Mouse (Mus musculus): ENCODE measurements around the gene Lat.
A peak's percentile ranks its signal among the peaks of the same experiment; 100 is the strongest.
"Not testable (repeated sequence)": the region's sequence is repeated elsewhere in the genome, so short reads cannot be mapped to it uniquely, and the experiment has no call there.

Gene Lat

GRCm38 (mm10) chr7:126369393-126369792, at the start of gene Lat:
Gene Lat (minus strand): TSS chr7:126369570.
- DNase-seq = peak; percentile 39 to 59

- no peak for DNase-seq
These were observed 49.1 kb upstream of the Lat start for GRCm38 (mm10) chr7:126418496-126418895.

DNA sequence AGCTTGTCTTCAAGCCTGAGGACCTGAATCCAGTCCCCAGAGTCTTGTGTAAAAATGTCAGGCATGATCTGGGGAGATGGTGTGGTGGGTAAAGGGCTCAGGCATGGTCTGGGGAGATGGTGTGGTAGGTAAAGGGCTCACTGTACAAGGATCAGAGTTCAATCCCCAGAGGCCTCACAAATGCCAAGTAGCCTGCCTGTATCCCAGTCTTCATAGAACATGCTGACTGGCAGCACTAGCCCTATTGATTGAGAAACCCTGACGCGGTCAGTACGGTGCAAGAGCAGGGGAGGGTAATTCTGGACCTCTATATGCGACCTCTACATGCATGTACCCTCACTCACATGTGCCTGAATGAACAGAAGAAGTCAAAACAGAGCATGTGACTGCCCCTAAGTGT, 48.2 kb upstream of the Lat start:
- DNase-seq = no peak

GRCm38 (mm10) chr7:126417045-126417444, 47.7 kb upstream of the Lat start:
- DNase-seq = no peak

DNA sequence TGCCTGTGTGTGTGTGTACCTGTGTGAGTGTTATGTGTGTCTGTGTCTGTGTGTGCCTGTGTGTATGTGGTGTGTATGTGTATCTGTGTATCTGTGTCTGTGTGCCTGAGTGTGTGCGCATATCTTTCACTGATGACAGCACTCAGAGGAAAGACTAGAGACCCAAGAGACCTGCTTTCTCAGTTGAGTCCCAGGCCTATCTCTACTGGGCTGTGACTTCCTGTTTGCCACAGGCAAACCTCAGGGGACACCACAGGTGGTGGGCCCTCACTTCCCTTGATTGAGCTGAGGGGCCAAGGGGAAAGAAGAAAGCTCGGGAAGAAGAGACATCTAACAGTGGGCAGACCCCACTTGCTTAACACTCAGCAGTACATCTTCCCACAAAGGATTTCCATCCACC, 47.2 kb upstream of the Lat start:
- no peak for DNase-seq

DNA sequence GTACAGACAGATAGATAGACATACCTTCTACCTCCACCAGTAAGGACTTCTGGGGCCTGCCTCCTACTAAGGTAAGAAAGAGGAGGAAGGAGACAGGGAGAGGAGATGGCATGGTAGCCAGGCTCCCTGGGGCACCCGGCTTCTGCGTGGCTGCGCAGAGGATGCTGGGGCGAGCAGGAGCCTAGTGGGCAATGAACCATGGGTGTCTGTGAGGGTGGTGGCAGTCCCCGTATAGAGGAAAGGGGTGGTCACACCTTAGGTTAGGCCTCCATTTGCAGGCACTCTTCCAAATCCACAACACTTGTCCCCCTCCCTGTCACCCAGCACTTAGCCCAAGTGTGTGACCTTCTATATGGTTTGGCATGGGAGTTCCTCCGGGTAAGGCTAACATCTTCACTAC, 45.4 kb upstream of the Lat start, which contains the start of gene Cd19:
TSS of gene Cd19 (minus strand) at position 165 of the 400 bp plus-strand sequence.
- DNase-seq = no peak

DNA sequence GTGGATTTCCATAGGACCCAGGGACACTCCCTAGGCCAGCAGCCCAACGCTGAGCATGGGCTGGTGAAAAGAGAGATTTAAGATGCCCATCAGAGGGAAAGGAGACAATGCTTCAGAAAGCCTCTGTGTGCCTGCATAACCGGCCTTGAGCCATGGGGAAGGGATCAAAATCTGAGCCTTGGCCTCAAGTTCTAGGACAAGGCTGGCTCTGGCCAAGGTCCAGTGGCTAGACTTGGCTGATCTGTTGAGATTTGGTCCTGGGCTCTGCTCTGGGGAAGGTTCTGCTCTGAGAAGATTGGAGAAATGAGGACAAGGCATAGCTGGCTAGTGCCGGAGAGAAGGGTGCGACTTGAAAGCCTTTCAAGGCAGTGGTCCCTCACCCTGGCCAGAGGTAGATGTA, 41.7 kb upstream of the Lat start:
- no peak for DNase-seq

- no peak for DNase-seq
These were observed 39.3 kb upstream of the Lat start for GRCm38 (mm10) chr7:126408686-126409085.

DNA sequence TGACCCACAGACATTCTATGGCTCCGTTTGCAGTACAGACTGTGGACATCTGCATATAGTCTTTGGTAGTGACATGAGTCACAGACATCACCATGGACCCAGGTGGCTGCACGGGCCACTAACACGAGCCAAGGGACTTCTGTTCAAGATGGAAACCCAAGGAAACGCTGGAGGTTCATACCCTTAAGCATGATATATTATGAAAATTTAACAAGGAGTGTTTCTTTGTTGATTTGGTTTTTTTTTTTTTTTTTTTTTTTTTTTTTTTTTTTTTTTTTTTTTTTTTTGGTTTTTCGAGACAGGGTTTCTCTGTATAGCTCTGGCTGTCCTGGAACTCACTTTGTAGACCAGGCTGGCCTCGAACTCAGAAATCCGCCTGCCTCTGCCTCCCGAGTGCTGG, 33.1 kb upstream of the Lat start:
- DNase-seq = not testable (repeated sequence)

DNA sequence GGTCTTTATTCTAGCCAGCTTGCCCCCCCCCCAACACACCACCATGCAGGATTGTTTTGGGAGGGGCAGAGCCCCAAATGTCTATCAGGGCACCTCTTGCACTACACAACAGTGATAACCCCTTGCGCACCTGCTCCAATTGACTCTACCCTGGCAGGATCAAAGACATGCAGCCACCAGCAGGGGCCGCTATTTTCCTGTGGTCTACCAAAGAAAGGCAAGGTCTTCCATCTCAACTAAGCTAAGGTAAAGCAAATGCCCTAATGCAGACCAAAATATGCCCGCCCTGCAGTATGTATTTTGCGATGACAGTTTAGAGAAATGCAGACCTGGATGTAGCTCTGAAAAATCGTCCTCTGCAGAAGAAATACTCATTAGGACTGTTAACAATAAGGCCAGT, 30.2 kb upstream of the Lat start:
- DNase-seq = peak; percentile 73 to 88

DNA sequence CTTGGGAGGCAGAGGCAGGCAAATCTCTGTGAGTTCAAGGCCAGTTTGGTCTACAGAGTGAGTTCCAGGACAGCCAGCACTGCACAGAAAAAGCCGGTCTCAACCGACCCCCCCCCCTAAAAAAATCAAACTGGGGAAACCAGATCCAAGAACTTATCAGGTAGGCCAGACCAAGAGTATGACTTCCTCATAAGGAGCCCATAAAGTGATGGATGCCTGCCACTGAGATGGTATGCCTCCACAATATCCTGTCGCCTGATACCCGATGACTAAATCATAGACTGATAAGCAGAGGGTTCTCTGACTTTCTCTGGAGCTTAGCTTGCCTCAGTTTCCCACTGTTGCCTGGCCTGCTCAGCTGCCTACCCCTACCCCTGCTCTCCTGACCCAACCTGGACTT, 28.5 kb upstream of the Lat start:
- no peak for DNase-seq

DNA sequence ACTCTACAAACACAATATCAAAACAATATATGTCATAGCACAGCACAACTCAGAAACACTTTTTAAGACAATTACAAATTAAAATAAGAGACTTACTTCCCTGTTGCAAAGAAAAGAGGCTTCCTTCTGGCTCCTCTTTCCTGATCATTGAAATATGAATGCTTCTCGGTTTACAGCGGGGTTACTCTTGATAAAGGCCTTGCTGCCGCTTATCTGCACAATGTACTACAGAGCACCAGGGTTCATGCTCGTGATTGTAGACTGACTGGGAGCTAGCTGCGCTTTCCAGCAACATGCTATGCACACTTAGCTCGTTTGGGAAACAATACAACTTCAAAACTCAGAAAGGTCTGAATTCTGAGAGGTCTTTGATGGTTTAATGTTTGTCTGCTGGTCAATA, 27.9 kb upstream of the Lat start:
- DNase-seq = no peak

DNA sequence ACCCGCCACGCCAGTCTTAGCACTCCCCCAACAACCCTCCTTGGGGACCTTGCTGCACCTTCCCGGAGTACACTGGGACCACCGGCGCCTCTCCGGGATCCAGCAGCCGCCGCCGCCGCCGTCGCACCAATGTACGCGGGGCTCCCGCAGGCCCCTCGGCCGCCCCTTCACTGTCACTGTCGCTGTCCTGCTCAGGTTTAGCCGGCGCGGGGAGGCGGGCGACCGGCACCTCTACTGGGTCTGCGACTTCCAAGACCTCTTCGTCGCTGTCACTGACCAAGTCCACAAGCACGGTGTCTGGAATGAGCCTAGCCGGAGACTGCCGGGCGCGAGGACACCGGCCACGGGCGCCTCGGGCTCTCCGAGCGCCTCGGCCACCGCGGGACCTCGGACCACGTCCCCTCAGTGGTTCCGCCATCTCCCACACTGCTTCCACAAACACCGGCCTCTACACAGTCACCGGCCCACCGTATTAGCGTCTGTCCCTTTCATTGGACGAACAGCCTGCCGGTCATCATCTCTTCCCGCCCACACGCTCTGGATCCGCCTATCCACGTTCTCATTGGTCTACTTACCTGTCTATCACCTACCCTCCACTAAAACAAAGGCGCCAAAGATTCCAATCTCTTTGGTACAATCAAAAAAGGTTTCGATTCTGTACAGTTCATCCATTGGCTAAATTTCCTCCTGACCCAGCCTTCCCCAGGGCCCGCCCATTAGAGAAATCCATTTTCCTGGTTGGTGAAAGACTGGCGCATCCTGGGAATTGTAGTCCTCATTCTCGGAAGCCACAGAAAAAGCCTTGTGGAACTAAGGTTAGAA, 27.1 kb upstream of the Lat start, which contains the start of gene Nfatc2ip:
TSS of gene Nfatc2ip (minus strand) at position 440 of the 822 bp plus-strand sequence.
- DNase-seq = peak; percentile 95 to 96

- not testable (repeated sequence) for DNase-seq
These were observed 22.9 kb upstream of the Lat start for GRCm38 (mm10) chr7:126392086-126392884.

DNA sequence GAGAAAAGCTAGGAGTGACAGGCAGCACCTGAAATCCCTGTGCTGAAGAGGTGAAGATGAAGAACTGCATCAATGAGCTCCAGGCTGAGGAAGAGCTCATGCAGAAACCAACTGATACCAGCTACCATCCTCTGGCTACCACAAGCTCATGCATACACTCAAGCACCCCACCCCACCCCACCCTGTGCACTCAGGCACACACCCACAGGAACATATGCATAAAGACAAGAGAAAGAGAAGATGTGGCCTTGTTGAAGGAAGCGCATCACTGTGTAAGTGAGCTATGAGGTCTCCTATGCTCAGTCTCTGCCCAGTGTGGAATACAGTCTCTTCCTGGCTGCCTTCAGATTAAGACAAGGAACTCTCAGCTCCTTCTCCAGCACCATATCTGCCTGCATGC, 18.8 kb upstream of the Lat start:
- DNase-seq = no peak

GRCm38 (mm10) chr7:126383565-126383964, 14.2 kb upstream of the Lat start:
- DNase-seq = no peak

- DNase-seq = peak; percentile 95 to 96
These were observed 8.1 kb upstream of the Lat start, which contains the start of gene Spns1 for GRCm38 (mm10) chr7:126377278-126378158. Gene Spns1 (minus strand): TSS chr7:126377450.

DNA sequence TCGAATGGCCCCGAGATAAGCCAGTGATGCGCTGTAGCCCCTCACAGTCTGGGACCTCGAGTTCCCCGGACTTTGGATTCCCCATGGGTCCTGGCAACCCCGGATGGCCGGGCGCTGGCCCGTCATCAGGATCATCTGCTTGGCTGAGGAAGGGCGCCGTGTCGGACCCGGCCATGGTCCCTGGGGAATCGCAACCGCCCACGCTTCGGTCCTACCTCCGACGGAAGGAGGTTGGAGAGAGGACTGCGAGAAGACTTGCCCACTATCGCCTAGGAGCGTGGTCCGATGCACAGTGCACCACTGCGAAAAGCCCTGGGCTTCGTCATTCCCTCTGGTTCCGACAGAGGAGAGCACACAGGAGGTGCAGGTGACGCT, 7.5 kb upstream of the Lat start:
- no peak for DNase-seq

- peak in 1 of 2 experiments; percentile 11 for DNase-seq
These were observed 5.6 kb upstream of the Lat start for GRCm38 (mm10) chr7:126375012-126375411.

GRCm38 (mm10) chr7:126374526-126374925, 5.2 kb upstream of the Lat start:
- peak; percentile 53 to 63 for DNase-seq

DNA sequence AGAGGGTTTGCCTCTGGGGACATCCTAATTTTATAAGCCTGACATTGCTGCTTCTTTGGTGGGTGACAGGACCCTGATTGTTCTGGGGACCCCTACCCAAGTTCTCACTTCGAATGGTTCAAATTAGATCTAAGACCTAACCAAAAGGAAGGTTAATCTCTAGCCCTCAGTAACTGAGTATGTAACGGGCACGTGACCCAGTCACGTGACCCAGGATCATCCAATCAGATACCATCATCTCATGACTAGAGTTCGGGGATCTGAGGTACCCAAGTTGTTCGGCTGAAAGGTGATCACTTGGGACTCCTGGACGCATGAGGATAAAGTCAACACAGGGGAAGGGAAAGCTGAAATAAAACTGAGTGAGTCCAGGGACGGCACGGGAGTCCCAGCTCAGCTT, 3.6 kb upstream of the Lat start:
- DNase-seq = no peak

- DNase-seq = no peak
These were observed 1.0 kb downstream of the Lat start for GRCm38 (mm10) chr7:126368367-126368766.

- no peak for DNase-seq
These were observed 1.7 kb downstream of the Lat start for GRCm38 (mm10) chr7:126367636-126368035.

Measured in lung, postnatal 4 days (tissue).